Mouse (Mus musculus) regulatory T cell (primary cell): ENCODE data around the gene Lysmd1.
"Not testable (repeated sequence)": the region's sequence is repeated elsewhere in the genome, so short reads cannot be mapped to it uniquely, and the experiment has no call there.

Source experiments
- in situ Hi-C: fragments of 300-600 bp; cut with MboI, MseI; formaldehyde crosslinking; loops from one replicate; pipeline ENCODE4 v1.15.1; 2025; ENCODE audit warnings: high pct_unique_total_duplicates

Gene Lysmd1

DNA sequence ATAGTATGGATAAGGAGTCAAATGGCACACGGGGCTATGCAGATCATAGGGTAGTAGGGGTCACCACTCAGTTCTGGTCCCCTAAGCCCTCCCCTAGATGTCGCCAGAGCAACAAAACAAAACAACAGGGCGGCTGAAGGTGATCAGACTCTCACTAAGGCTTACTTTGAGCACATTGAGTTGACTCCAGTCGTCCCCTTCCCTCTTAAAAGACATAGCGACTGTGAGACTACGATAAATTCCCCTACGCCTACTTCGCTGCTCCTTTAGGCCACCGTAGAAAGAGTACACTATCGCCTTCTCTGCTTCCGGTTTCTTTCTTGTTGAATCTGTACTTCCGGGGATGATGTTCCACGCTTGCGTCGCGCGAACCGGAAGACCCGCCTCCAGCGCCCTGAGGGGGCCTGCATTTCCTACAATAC lies at the start of gene Lysmd1, which contains the start of gene Scnm1:
Gene Lysmd1 (plus strand): TSS at position 409 of the 422 bp plus-strand sequence.
Gene Scnm1 (minus strand): TSS at position 332 of the 422 bp plus-strand sequence.
- in situ Hi-C loops = no loop called here

DNA sequence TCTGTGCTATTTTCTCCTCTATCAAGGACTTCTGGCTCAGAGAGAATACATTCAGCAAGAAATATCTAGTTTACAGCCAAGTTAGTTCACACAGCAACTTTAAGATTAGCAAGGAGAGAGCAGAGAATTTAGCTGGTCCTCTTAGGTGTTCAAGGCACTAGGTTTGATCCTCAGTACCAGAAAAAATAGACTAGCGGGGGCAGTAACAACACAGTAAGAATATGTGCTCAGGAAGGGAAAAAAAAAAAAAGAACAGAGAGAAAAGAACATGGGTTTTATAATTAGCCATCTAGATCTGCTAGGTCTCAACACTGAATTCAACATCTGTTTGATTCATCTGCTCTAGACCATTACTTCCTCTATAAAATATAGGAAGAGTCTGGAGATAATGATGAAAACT lies 45.8 kb upstream of the Lysmd1 start:
- in situ Hi-C loops = no loop called here

DNA sequence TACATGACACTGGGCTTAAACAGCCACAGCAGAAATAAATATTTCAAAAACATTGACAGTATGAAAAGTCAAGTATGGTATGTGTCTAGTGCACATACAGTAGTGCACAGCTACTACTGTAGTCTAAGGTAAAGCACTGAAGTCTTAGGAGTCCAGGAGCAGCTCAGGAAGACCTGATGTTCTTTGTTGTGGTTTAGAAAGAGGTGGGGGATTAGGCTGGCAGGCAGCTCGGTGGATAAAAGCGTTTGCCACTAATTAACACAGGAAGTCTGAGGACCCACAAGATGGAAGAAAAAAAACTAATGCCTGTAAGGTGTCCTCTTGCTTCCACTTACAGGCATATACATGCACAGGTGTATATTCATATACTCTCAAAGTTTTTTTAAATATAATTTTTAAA lies 33.0 kb upstream of the Lysmd1 start:
- in situ Hi-C loops = no loop called here

DNA sequence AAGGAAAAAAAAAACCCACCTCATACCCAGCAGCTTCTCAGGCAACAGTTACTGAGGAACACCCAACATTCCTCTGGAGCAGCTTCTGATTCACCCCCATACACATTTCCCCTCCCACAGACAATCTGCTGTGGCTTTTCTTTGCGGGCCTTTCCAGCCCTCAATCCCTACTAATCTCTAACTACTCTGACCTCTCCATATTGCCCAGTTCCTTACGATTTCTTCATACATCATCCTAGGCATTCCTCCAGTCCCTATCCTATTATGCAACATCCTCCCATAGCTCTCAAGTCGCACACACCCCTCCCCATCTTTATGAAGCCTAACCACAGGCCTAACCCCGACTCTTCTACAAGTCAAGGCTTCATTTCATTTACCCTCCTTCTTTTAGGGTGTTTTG lies 28.8 kb upstream of the Lysmd1 start:
- in situ Hi-C loops = no loop called here

DNA sequence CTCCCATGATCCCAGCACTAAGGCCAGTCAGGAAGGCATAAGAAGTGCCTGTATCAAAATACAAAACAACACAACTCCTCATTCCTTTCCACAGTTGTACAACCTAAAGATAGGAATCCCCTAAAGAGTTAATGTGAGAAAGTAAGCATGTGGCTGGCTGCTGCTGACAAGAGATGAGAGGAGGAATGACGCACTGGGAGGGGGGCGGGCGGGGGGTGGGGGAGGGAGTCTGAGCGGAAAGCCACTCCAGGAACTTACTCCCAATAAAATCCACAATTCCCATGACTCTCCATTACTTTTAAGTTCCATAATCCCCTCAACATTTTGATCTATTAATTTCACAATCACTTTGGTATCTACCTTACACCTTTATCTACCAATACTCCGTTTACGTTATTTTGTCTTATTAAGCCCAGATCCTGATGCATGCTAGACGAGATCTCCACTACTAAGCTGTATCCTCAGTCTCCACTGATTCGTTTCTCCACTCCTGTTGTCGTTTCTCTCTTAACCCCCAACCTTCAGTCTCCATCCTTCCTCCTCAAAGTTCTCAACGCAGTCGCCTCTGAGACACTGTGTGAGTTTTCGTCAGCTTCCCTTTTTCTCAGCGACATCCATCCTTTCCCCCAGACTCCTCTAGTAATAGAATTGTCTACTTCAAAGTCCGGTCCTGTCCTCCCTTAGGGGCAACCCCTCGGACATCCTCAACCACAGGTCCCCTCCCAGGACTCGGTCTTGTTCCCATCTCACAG lies 28.1 kb upstream of the Lysmd1 start:
- in situ Hi-C loops = no loop called here

DNA sequence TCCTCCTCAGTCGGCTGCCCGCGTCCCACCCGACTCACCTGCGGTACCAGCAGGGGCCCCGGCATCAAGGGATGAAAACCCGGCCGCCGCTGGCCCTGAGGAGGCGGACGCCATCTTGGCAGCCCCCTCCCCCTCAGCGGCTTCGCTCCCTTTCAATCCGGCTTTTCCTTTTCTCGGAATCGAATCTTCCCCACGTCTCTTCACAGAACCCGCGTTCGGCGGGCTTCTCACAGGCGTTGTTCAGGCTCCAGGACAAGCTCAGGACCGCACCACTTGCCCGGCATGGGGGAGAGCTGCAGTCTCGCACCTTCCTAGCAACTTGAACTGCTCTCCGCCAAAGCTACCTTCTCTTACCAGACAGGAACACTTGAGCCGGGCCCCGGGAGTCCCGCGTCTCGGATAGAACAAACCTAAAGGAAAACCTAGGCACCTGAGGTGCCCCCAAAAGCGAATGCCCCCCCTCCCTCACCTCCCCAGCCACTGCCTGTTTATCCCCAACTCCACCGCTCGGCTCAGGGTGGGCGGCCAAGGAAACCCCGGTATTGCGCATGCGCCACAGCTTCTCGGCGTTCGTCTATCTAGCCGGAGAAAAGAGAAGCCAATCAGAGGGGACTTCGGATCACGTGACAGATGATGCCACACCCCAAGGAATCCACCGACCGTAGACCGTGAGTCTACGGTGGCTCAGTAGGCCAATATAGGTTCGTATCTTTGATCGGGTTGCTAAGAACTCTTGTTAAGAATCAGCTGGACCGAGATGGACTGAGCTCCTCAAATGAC lies 27.4 kb upstream of the Lysmd1 start, which contains the start of gene Pip5k1a:
Gene Pip5k1a (minus strand): TSS at position 593 of the 780 bp plus-strand sequence.
- in situ Hi-C loops = no loop called here

DNA sequence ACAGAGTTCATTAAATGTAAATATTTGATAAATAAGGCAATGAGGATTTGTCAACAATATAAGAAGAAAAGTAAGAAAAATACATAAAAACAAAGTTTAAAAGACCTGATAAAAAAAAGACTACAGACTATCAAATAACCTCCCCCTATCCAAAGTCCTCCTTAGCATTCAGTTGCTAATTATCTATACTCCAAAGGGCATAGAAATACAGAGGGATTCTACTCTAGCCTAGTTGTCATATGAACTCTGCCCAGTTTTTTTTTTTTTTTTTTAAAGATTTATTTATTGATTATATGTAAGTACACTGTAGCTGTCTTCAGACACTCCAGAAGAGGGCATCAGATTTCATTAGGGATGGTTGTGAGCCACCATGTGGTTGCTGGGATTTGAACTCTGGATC lies 26.6 kb upstream of the Lysmd1 start:
- in situ Hi-C loops = not testable (repeated sequence)

DNA sequence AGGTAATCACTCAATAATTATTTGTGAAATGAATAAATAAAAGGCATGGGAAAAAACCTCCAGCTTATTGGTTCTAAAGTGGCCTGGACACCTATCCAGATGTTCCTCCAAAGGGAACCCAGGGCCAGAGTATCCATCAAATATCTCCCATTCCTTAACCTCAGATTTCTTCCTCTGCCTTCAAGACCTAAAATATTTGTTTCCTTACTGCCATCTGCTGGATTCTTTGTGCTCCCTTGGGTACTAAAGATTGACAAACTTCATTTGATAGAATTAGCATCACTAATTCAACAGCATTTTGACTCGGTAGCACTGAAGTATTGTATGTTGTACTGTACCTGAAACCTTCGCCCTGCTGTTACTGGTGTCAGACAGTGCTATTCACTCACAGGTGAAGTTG lies 26.0 kb upstream of the Lysmd1 start:
- in situ Hi-C loops = no loop called here

DNA sequence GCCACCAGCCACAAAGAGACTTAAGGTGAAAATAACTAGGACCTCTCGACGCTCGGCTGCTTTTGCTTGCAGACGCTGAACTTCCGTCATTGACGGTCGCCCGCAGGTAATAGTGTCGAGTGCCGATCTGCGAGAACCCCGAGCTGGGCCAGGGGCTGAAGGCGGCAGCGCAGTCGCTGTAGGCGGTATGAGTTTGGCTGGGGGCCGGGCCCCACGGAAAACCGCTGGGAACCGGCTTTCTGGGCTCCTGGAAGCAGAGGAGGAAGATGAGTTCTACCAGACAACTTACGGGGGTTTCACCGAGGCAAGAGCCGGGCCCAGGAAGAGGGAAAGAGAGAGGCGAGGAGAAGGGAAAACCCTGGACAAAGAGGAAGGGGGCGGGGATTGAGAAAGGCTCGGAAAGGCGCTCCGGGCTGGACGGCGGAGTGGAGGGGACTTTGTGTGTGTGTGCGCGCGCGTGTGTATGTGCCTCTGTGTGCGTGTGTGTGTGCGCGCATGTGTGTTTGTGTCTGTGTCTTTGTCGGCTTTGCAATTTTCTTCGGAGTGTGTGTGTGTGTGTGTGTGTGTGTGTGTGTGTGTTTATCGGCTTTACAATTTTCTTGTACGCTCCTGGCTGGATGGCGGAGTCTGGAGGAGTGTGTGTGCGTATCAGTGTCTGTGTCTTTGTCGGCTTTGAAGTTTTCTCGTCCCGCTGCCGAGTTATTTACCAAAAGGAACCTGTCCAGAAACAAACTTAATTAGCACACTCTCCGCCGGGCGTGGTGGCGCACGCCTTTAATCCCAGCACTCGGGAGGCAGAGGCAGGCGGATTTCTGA lies 22.8 kb upstream of the Lysmd1 start, which contains the start of gene Vps72:
Gene Vps72 (plus strand): TSS at position 112 of the 816 bp plus-strand sequence.
- in situ Hi-C loops = no loop called here

DNA sequence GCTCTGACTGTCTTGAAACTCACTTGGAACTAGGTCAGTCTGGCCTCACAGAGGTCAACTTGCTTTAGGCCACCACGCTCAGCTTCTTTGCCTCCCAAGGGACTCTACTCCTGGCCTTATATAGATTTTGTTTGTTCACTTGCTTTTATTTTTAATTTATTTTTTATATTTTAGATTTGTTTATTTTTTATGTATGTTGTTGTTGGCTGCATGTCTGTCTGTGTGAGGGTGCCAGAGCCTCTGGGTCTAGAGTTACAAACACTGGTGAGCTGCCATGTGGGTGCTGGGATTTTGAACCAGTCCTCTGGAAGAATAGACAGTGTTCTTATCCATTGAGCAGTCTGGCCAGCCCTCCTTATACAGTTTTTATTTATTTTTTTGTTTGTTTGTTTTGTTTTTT lies 21.1 kb upstream of the Lysmd1 start:
- in situ Hi-C loops = no loop called here

DNA sequence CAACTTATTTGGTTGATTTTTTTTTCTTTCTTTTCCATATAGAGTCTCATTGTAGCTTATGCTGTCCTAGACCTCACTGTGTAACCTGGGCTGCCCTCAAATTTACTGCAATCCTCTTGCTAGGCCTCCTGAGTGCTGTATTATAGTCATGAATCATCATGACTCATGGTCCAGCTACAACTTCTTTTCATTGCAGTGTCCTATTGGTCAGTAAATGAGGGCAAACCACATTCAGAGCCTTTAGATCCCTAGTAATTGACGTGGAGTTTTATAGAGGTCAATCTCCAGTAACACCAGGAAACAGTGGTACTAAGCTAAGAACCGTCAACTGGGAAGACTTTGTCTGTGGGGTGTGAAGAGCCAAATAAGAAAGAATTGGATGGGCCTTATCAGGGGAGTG lies 16.1 kb upstream of the Lysmd1 start:
- in situ Hi-C loops = no loop called here

DNA sequence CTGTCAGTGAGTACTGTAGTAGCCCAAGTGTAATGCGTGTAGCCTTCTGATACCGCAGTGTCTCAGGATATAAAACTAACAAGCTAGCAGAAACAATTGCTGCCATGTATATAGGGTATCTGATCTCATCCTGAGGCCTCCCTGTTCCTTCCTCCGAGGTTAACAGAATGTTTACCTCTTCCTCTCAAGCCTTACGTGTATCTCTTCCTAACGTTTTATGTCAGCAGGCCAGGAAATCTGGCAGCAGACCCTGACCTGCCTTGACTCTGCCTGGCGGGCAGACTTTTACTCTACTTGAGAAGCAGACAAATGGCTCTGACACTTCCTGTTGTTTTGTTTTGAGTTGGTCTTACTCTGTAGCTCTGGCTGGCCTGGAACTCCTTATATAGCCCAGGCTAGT lies 12.3 kb upstream of the Lysmd1 start:
- in situ Hi-C loops = no loop called here

DNA sequence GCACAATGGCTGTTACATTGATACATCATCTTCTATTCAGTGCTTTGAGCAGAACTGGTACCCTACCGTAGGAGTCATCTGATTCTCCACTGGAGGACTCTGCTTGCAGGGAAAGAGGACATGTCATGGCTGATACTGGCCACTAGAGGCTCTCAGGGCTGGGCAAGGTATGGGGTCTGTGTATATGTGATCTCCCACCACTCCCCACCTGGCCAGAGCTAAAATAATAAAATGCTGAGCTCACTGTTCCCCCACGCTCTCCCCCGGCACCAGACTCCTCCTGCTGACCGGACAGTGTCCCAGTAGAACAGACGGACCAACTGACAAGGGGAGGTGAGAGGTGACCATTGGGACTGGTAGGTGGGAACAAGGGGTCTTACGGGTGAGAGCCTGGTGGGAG lies 9.6 kb upstream of the Lysmd1 start, which contains the start of gene Tmod4:
Gene Tmod4 (plus strand): TSS at position 231 of the 400 bp plus-strand sequence.
- in situ Hi-C loops = no loop called here

DNA sequence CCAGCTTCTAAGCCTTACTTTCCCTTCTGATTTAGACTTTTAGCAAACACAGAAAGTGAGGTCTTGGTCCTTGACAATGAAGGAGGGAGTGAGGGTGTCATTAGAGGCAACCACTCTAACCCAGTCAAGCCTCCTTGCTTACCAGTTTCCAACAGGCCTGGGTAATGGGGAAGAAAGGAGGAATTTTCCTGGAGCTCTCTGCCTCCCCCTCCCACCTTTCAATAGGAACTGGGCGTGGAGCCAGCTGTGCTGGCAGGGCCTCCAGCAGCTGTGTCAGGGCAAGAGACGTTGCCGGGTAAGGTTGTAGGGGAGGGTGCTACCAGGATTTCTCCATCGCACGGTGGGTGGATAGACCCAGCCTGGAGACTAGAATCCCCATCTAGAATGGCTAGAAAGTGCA lies 8.9 kb upstream of the Lysmd1 start:
- in situ Hi-C loops = no loop called here

DNA sequence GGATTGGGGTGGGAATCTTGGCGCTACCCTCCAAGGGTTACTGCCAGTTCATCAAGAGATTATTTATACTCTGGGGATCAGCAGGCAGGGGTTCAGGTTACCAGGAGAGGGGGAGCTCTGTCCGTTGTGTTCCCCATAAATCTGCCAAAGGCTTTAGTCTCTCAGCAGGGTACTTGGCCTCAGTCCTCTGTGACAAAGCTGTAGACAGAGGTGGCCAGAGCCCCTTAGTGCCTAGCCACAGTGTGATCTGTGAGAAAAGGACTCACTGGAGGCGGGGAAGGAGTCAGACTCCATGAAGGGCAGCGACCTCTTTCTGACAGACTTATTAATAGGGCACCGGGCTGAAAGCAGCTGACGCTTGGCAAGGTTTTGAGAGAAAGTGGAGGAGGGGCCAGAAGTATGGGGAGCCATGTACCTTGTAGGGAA lies 4.6 kb upstream of the Lysmd1 start:
- in situ Hi-C loops = no loop called here

DNA sequence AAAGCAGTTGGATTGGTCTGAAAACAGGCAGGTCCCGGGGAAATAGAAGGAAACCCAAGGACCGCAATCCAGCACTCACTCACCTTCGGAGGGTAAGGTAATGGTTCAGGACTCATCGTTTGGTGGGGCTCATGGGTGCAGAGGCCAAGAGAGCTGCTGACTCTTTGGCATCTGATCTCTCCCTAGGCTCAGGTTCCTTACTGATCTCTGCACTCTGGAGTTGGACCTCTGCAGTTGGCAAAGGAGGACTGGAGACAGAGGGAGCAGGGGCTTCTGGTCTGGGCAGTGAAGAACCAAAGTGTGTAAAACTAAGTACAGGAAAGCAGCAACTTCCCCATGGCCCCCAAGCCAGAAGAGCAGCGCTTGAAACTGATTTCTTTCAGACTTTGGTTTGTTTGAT lies 3.8 kb upstream of the Lysmd1 start:
- in situ Hi-C loops = no loop called here

DNA sequence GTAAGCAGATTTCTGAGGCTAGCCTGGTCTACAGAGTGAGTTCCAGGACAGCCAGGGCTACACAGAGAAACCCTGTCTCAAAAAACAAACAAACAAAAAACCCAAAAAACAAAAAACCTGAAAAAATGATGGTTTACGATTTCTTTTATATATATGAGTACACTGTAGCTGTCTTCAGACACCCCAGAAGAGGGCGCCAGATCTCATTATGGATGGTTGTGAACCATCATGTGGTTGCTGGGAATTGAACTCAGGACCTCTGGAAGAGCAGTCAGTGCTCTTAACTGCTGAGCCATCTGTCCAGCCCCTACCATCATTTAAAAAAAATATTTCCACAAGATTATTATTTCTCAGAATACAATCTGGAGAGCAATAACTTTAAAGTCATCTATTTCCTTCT lies 1.5 kb upstream of the Lysmd1 start:
- in situ Hi-C loops = not testable (repeated sequence)

DNA sequence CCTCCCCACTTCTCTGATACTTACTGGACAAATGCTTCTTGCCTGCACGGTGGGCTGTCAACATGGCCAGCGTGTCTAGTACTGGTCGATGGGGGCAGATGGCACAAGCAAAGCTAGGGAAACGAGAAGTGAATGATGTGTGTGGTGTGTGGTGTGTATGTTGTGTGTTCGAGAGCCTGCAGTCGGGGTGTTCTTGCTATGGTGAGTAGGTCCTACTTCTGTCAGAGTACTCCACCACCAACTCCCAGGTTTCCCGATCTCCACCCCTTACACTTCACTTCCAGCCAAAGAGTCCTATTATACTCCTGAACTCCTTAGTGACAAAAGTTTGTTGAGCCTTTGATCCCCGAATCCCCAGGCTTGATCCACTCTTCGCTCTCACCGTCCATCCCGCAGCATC lies 712 bp upstream of the Lysmd1 start:
- in situ Hi-C loops = no loop called here

DNA sequence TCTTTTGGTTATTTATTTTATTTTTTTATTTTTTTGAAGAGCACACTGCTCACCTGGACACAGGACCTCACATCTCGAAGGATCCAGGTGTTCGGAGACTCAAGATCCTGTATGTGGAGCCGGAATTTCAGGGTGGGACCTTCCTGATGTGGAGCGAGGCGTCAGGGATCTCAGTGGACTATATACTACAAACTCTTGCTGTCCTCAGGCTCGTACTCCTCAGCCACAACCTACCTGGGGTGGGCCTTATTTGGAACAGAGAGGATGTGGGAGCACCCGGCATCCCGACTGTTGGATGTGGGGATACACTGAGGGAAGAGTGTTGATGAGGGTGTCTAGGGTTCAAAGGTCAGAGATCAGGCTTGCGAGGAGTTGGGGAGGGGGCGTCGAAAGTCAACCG lies 245 bp downstream of the Lysmd1 start:
- in situ Hi-C loops = not testable (repeated sequence)

DNA sequence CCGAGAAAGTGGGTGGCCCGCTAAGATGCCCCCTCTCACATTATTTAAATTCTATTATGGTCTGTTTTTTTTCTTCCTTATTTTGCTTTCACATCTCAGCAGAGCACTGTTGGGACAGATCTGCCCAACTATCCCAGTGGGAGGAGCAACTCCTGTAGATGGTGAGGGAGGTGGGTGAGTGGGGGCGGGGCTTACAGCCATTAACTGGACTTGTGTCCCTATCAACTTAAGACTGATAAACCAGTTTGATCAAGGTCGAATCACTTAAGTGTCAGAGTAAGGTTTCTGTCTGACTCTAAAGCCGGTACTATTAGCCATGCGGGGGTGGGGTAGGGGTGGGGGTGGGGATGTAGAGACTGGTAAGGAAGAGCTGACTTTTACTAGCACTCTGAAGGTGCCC lies 1.1 kb downstream of the Lysmd1 start:
- in situ Hi-C loops = loop anchor here (5.0 kb wide), 1 partner anchor 1208 kb away; no protein-coding TSS in a partner anchor

DNA sequence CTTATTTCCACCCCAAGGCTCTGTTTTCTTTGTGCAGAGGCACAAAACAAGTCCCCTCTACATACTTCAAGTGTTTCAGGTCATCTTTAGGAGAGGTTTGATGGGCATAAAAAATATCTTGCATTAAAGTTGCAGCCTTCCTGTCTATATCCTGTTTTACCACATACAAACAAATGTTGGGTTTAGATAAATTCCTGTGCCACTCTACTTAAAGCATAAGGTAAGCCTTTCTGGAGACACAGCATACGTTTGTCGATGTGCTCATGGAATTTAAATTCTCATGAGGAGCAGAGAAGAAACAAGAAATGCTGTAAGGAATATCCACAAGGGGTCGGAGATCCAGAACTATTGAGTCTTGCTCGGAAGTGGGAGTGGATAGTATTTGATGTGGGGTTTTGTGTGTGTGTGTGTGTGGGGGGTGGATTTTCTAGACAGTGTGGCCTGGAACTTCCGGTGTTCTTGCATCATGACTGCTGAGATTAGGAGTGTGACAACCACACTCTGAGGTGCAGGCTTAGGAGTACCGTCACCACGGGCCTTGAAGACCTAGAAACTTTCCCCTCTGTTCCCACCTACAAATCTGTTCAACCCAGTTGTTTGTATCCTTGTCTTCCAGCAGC lies 1.7 kb downstream of the Lysmd1 start:
- in situ Hi-C loops = loop anchor here (5.0 kb wide), 1 partner anchor 1208 kb away; no protein-coding TSS in a partner anchor
